Mouse (Mus musculus) heart, embryonic 14.5 days (tissue): ENCODE data around the gene Fam209. TPM values are rescaled to one million over a fixed set of nuclear protein-coding genes. Genes with fewer than 3 reads are reported as not detected.

Source experiments
- ATAC-seq: fragments of 200-750 bp; cut with Nextera tagmentation; 2 replicates; pipeline ENCODE4 v1.8.0; 2017; ENCODE audit warnings: low read depth, moderate TSS enrichment; ENCODE audit not compliant: insufficient number of reproducible peaks, insufficient read depth, low FRiP score
- H3K27ac ChIP-seq, 2 experiments: fragments of 200-500 bp in 1 of 2; fragments of 300-500 bp in 1 of 2; sonication (generic) in 1 of 2; replicated peaks in 1 of 2; 2 replicates each; pipeline ENCODE4 v1.5.1; 2012 to 2014; ENCODE audit warnings: low read depth in 2 of 2, low read length in 2 of 2, control low read depth in 1 of 2, mild to moderate bottlenecking in 1 of 2, mixed read lengths in 1 of 2; ENCODE audit not compliant: control insufficient read depth in 1 of 2, insufficient read depth in 1 of 2
- H3K27me3 ChIP-seq: fragments of 300-500 bp; sonication (generic); 2 replicates; pipeline ENCODE4 v1.6.1; 2014; ENCODE audit warnings: mild to moderate bottlenecking, low read length, control low read depth; ENCODE audit not compliant: control insufficient read depth, insufficient read depth
- H3K36me3 ChIP-seq: fragments of 300-500 bp; sonication (generic); 2 replicates; pipeline ENCODE4 v1.6.1; 2014; ENCODE audit warnings: mild to moderate bottlenecking, control low read depth, low read length, mixed read lengths; ENCODE audit not compliant: control insufficient read depth, insufficient read depth
- H3K4me1 ChIP-seq, 2 experiments: fragments of 200-500 bp in 1 of 2; fragments of 300-500 bp in 1 of 2; sonication (generic) in 1 of 2; 2 replicates each; pipeline ENCODE4 v1.6.1; 2012 to 2014; ENCODE audit warnings: low read length in 2 of 2, control low read depth in 1 of 2, mixed read lengths in 1 of 2; ENCODE audit not compliant: control insufficient read depth in 2 of 2, insufficient read depth in 2 of 2
- H3K4me2 ChIP-seq: fragments of 300-500 bp; sonication (generic); 2 replicates; pipeline ENCODE4 v1.6.1; 2014; ENCODE audit warnings: mild to moderate bottlenecking, low read length
- H3K4me3 ChIP-seq, 2 experiments: fragments of 200-500 bp in 1 of 2; fragments of 300-500 bp in 1 of 2; sonication (generic) in 1 of 2; 2 replicates each; pipeline ENCODE4 v1.5.1; 2012 to 2014; ENCODE audit warnings: low read length in 2 of 2, mild to moderate bottlenecking in 2 of 2, control low read depth in 1 of 2, low read depth in 1 of 2, moderate library complexity in 1 of 2; ENCODE audit not compliant: control insufficient read depth in 1 of 2, insufficient read depth in 1 of 2
- H3K9ac ChIP-seq: fragments of 300-500 bp; sonication (generic); 2 replicates; pipeline ENCODE4 v1.6.1; 2014; ENCODE audit warnings: mild to moderate bottlenecking, low read length
- H3K9me3 ChIP-seq: fragments of 300-500 bp; sonication (generic); 2 replicates; pipeline ENCODE4 v1.6.1; 2016; ENCODE audit warnings: low read length, control low read depth; ENCODE audit not compliant: control insufficient read depth
- WGBS: fragments of 180-500 bp; shearing (Covaris S2); extraction: QIAGEN DNeasy Blood & Tissue Kit; methylation state at CpG from one replicate; pipeline ENCODE4 v1.1.7; 2014; 5-methylcytosine and 5-hydroxymethylcytosine counted together
- polyA plus RNA-seq: library from polyadenylated mRNA; unstranded; fragments of >200 nt; fragmentation: Nextera tagmentation; extraction: Ambion mirVana; gene quantifications from 2 replicates; pipeline ENCODE4 v1.2.1, GENCODE M21; 2014

Fam209 gene
- polyA plus RNA-seq, 1 experiment from 2014 or later, result not detected

DNA sequence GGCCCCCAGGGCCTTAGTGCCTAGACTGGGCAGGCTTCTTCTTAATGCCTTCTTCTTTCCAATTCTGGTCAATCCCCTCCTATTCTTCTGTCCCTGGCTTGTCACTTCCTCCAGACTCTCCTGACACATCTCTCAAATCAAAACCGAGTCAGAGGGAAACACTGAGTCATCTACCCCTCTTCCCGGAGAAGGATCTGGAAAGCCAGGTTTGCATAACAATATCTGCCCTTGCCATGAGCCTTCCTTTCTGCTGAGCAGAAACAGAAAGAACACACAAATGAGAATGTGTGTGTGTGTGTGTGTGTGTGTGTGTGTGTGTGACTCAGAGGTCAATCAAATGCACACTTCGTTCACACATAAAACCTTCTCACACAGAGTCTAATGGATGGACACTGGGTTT lies 26.5 kb downstream of the Fam209 start:
- no peak overlapping the region for H3K4me2 ChIP-seq
- no peak overlapping the region for H3K9ac ChIP-seq
- no peak overlapping the region for H3K27ac ChIP-seq
- ATAC-seq, result no peak
- no peaks in the 10 kb centered on the region for H3K27me3 ChIP-seq
- no peak overlapping the region for H3K4me3 ChIP-seq
- H3K4me1 ChIP-seq, result no peaks in the 10 kb centered on the region
- no peaks in the 10 kb centered on the region for H3K9me3 ChIP-seq
- no peaks in the 10 kb centered on the region for H3K36me3 ChIP-seq
- 34% methylated on average over 3 of the region's 3 CpGs for WGBS

DNA sequence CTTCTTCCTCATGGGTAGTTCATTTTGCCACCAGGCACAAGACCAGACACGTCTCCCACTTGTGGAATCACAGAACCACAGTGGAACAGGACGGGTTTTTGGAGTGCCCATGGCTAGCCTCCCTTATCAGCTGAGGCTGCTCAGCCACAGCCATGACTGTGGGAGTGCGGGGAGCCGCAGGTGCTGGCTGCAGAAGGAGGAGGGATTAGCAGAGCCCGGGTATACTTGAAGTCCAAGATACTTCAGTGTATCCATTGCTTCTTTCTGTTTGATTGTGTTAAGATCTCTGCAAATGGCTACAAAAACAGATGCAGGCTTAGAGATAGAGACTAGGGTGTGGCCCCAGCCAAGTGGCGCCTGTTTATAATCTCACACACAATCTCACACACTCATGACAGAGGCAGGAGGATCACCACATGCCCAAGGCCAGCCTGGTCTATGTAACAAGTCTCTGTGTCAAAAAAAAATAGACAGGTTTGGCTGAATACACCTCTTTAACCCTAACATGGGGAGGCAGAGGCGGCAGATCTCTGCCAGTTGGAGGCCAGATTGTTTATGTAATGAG lies 28.5 kb downstream of the Fam209 start:
- WGBS, result 31% methylated on average over 7 of the region's 7 CpGs
- no peak for ATAC-seq

DNA sequence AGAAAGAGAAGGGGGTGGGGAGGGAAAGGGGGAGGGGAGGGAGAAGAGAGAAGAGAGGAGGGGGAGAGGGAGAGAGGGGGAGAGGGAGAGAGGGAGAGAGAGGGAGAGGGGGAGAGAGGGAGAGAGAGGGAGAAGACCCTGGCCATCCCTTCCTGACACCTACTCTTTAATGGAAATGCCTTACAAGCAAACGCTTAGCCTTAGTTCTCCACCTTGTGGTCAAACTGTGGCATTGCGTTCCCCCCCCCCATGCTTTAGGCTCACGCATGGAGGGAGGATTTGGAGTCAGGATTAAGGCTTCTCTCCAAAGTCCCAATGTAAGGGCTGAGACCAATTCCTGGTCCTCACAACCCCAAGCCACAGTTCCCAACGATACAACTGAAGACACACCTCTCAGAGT lies 29.0 kb downstream of the Fam209 start:
- H3K4me1 ChIP-seq, result no peaks in the 10 kb centered on the region
- 3% methylated on average over 4 of the region's 4 CpGs for WGBS
- no peaks in the 10 kb centered on the region for H3K9me3 ChIP-seq
- no peaks in the 10 kb centered on the region for H3K27me3 ChIP-seq
- no peak overlapping the region for H3K4me2 ChIP-seq
- no peak overlapping the region for H3K27ac ChIP-seq
- ATAC-seq, result no peak
- no peak overlapping the region for H3K4me3 ChIP-seq
- no peak overlapping the region for H3K9ac ChIP-seq
- no peaks in the 10 kb centered on the region for H3K36me3 ChIP-seq

More for the DNA sequence above, 28.5 kb downstream of the Fam209 start:
- Histone ChIP-seq H3K27me3 (no peaks in the 10 kb centered on the region), H3K4me1 (no peaks in the 10 kb centered on the region), H3K9me3 (no peaks in the 10 kb centered on the region), H3K27ac (no peak overlapping the region), H3K36me3 (no peaks in the 10 kb centered on the region), H3K4me3 (no peak overlapping the region), H3K4me2 (no peak overlapping the region), H3K9ac (no peak overlapping the region)

DNA sequence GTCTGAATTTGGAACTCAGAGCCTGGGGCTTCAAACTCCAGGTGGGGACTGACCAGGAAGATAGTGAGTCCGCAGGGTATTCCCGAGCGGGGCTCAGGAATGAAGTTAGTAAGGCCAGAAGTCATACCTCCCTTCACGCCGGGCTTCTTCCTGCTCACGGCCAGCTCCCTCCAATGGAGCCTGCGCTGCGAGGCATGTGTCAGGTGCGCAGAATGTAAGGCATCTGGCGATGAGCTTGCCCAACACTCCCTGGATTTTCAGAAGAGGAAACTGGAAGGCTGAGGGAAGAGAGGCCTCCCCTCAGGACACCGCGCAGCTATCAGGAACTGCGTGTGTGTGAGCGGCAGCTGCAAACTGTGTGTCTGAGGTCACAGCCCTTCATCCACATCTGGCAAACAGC lies 29.8 kb downstream of the Fam209 start:
- Histone ChIP-seq H3K4me3 (no peak overlapping the region), H3K27me3 (no peaks in the 10 kb centered on the region), H3K27ac (no peak overlapping the region), H3K36me3 (no peaks in the 10 kb centered on the region), H3K9me3 (no peaks in the 10 kb centered on the region), H3K4me1 (no peaks in the 10 kb centered on the region), H3K9ac (no peak overlapping the region), H3K4me2 (no peak overlapping the region)
- no peak for ATAC-seq
- WGBS, result 50% methylated on average over 14 of the region's 14 CpGs

DNA sequence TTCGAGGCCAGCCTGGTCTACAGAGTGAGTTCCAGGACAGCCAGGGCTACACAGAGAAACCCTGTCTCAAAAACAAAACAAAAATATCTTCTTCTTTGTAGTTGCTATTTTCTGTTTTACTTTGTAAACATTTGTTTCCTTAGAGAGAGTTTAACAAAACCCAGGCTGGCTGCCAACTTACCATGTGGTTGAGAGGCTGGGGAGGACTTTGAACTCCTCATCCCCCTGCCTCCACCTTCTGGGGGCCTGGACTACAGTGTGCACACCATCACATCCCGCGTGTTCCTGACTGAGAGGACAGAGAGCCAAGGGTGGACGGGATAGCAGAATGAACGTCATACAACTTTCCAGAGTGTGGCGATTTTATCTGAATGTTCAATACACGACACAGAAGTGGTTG lies 33.8 kb downstream of the Fam209 start:
- no peak for ATAC-seq
- 80% methylated on average over 7 of the region's 7 CpGs for WGBS
- no peak overlapping the region for H3K4me3 ChIP-seq
- H3K27me3 ChIP-seq, result no peaks in the 10 kb centered on the region
- no peak overlapping the region for H3K9ac ChIP-seq
- H3K27ac ChIP-seq, result no peak overlapping the region
- no peaks in the 10 kb centered on the region for H3K9me3 ChIP-seq
- H3K4me2 ChIP-seq, result no peak overlapping the region
- no peaks in the 10 kb centered on the region for H3K4me1 ChIP-seq
- H3K36me3 ChIP-seq, result no peaks in the 10 kb centered on the region

DNA sequence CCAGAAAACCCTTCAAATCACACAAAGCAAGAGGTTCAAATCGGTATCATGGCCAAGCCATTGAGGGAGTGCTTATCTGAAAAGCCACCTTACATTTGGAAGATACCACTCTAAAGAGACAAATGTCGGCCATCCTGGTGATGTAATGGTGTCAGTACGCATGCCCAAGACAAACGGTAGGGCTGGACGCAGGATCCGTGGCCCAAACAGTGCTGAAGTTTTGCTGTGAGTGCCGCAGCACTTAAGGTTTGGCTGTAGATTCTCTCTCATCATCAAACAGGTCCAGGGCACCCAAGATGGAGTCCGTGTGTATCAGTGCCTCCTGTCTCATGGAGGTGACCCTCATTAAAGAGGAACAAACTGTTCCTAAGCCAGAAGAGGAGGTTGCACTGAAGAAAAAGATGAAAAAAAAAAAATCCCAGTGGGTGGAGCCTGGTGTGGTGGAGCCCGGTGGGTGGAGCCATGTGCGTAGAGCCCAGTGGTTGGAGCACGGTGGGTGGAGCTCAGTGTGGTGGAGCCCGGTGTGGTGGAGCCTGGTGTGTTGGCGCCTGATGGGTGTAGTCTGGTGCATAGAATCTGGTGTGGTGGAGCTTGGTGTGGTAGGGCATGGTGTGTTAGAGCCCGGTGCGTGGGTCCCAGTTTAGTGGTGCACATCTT lies 37.9 kb downstream of the Fam209 start:
- no peak overlapping the region for H3K4me3 ChIP-seq
- no peaks in the 10 kb centered on the region for H3K27me3 ChIP-seq
- no peaks in the 10 kb centered on the region for H3K36me3 ChIP-seq
- WGBS, result 82% methylated on average over 15 of the region's 15 CpGs
- H3K9me3 ChIP-seq, result no peaks in the 10 kb centered on the region
- no peak overlapping the region for H3K27ac ChIP-seq
- no peak overlapping the region for H3K4me2 ChIP-seq
- H3K9ac ChIP-seq, result no peak overlapping the region
- ATAC-seq, result no peak
- H3K4me1 ChIP-seq, result no peaks in the 10 kb centered on the region

DNA sequence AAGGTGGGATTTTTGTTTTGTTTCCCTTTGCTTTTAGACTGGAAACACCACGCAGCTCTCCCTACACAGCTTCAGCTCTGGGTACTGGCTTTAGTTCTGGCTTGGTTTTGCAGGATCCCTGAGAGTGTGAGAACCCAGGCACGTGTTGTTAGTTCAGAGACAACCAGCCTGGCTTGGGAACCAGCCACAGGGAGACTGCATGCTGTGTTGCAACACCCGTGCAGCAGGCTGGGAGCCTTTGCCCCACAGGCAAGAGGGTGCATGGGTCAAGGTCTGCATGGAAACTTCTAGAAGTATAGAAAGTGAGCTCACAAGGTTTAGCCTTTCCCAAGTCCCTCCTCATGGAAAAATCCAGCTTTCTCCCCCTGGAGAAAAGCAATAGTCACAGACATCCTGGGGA lies 38.6 kb downstream of the Fam209 start:
- Histone ChIP-seq H3K9me3 (no peaks in the 10 kb centered on the region), H3K9ac (no peak overlapping the region), H3K27me3 (no peaks in the 10 kb centered on the region), H3K4me2 (no peak overlapping the region), H3K4me3 (no peak overlapping the region), H3K27ac (no peak overlapping the region), H3K4me1 (no peaks in the 10 kb centered on the region), H3K36me3 (no peaks in the 10 kb centered on the region)
- WGBS, result 38% methylated on average over 3 of the region's 3 CpGs
- no peak for ATAC-seq
